Mouse (Mus musculus) ES-E14 (cell line): ENCODE data around the gene Cwc25.

Experiments used
- MAFK ChIP-seq: IDR thresholded peaks from 2 replicates; pipeline ENCODE4 v1.6.1; 2014; ENCODE audit warnings: mild to moderate bottlenecking, low read depth, low read length, inconsistent platforms; ENCODE audit not compliant: insufficient read depth
- ZC3H11A ChIP-seq: IDR thresholded peaks from 2 replicates; pipeline ENCODE4 v1.6.1; 2012; ENCODE audit warnings: low read depth, mild to moderate bottlenecking, inconsistent platforms, low read length, borderline replicate concordance

- no peak for TF ChIP-seq MAFK
- TF ChIP-seq ZC3H11A: no peak
Measured at GRCm38 (mm10) chr11:97779968-97780701, 13.8 kb upstream of the Cwc25 start.
